Mouse (Mus musculus) hindbrain, postnatal 0 days (tissue): ENCODE measurements at regions not wholly inside any gene's neighbourhood (a gene's known extent, or its start where the extent isn't known, plus 50 kb on each side); places are given as distances from the start of the nearest gene placed in this dataset.

Experiments used
- ATAC-seq: fragments of 200-750 bp; cut with Nextera tagmentation; 2 replicates; pipeline ENCODE4 v1.8.0; 2017; ENCODE audit warnings: mild to moderate bottlenecking, moderate TSS enrichment, moderate library complexity
- DNase-seq: peaks from one replicate; pipeline ENCODE4 v3.0.0-alpha.2; 2015; ENCODE audit warnings: low spot score
- H3K27ac ChIP-seq: fragments of 300-500 bp; sonication (generic); 2 replicates; pipeline ENCODE4 v1.5.1; 2014; ENCODE audit warnings: mild to moderate bottlenecking
- H3K27me3 ChIP-seq: fragments of 300-500 bp; sonication (generic); 2 replicates; pipeline ENCODE4 v1.6.1; 2014; ENCODE audit warnings: low read length, mixed read lengths; ENCODE audit not compliant: insufficient read depth
- H3K36me3 ChIP-seq: fragments of 300-500 bp; sonication (generic); 2 replicates; pipeline ENCODE4 v1.6.1; 2014; ENCODE audit warnings: low read length, mixed read lengths; ENCODE audit not compliant: insufficient read depth
- H3K4me1 ChIP-seq: fragments of 300-500 bp; sonication (generic); 2 replicates; pipeline ENCODE4 v1.6.1; 2014; ENCODE audit warnings: antibody characterized with exemption, low read length, mixed read lengths; ENCODE audit not compliant: insufficient read depth
- H3K4me2 ChIP-seq: fragments of 300-500 bp; sonication (generic); 2 replicates; pipeline ENCODE4 v1.6.1; 2014; ENCODE audit warnings: low read depth, mild to moderate bottlenecking, low read length, moderate library complexity, mixed read lengths
- H3K4me3 ChIP-seq: fragments of 300-500 bp; sonication (generic); 2 replicates; pipeline ENCODE4 v1.5.1; 2014; ENCODE audit warnings: low read length
- H3K9ac ChIP-seq: fragments of 300-500 bp; sonication (generic); replicated peaks from 2 replicates; pipeline ENCODE4 v1.6.1; 2014; ENCODE audit warnings: mild to moderate bottlenecking, low read length, moderate library complexity, mixed read lengths
- H3K9me3 ChIP-seq: fragments of 300-500 bp; sonication (generic); 2 replicates; pipeline ENCODE4 v1.6.1; 2016; ENCODE audit warnings: low read length, mixed read lengths
- CTCF ChIP-seq: IDR thresholded peaks from 2 replicates; pipeline ENCODE4 v1.5.1; 2016; ENCODE audit warnings: antibody characterized with exemption, control low read depth, low read depth
- WGBS: fragments of 180-500 bp; shearing (Covaris S2); extraction: QIAGEN DNeasy Blood & Tissue Kit; methylation state at CpG from one replicate; pipeline ENCODE4 v1.1.7; 2014; 5-methylcytosine and 5-hydroxymethylcytosine counted together

- Histone ChIP-seq H3K27ac (no peak overlapping the region), H3K9ac (no peak overlapping the region), H3K4me2 (no peak overlapping the region), H3K36me3 (no peaks in the 10 kb centered on the region), H3K27me3 (no peaks in the 10 kb centered on the region), H3K4me3 (no peak overlapping the region), H3K9me3 (no peaks in the 10 kb centered on the region), H3K4me1 (no peaks in the 10 kb centered on the region)
- WGBS = 51% methylated on average over 3 of the region's 3 CpGs
- TF ChIP-seq CTCF = no peak
- ATAC-seq = no peak
- DNase-seq = no peak
Observed at GRCm38 (mm10) chr6:80993511-80993910, 930.0 kb upstream of the Gcfc2 start.

DNA sequence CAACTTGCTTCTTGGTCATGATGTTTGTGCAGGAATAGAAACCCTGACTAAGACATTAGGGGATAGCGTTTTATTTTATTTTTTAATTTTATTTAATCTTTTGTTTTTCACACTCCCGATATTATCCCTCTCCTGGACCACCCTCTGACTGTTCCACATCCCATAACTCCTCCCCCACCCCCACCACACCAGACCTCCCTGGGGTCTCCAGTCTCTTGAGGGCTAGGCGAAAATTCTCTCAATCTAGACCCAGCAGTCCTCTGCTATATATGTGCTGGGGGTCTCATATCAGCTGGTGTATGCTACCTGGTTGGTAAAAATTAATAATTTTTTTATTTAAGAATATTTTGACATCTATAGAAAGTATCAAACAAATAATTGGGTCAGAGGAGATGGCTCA lies 898.9 kb upstream of the Gcfc2 start:
- ATAC-seq (no peak), DNase-seq (no peak)
- H3K9ac ChIP-seq = no peak overlapping the region
- H3K36me3 ChIP-seq = no peaks in the 10 kb centered on the region
- 90% methylated on average over 3 of the region's 3 CpGs for WGBS
- no peaks in the 10 kb centered on the region for H3K9me3 ChIP-seq
- no peak overlapping the region for H3K27ac ChIP-seq
- no peaks in the 10 kb centered on the region for H3K27me3 ChIP-seq
- H3K4me2 ChIP-seq = no peak overlapping the region
- no peaks in the 10 kb centered on the region for H3K4me1 ChIP-seq
- TF ChIP-seq CTCF = no peak
- H3K4me3 ChIP-seq = no peak overlapping the region
